Mouse (Mus musculus) megakaryocyte, embryonic 14.5 days (primary cell): ENCODE data around the gene Clic4.

Experiments
- FLI1 ChIP-seq: IDR thresholded peaks from 2 replicates; pipeline ENCODE4 v1.6.1; 2012; ENCODE audit warnings: low read length, inconsistent platforms, mixed read lengths
- GATA1 ChIP-seq: IDR thresholded peaks from 3 replicates; pipeline ENCODE4 v1.6.1; 2012; ENCODE audit warnings: mixed read lengths, low read length, inconsistent platforms, borderline replicate concordance

DNA sequence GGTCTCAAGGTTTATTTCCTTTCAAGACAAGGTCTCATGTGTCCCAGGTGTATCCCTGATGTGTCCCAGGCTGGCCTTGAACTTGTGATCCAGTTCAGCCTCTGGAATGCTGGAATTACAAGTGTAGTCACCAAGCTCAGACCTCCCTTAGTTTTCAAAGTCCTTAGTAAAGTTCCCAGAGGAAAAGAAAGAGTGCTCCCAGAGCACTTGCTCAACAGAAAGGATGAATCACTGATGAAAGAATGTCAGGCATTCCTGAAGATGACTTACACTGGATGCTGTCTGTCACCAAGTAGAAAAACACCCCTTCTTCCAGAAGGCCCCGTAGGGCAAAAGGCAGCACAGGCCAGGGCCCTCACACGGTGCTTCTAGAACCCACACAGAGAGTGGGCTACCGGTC is 28.6 kb upstream of the Clic4 start:
- no peak for TF ChIP-seq GATA1
- no peak for TF ChIP-seq FLI1
